Mouse (Mus musculus) MEL (cell line): ENCODE results near the gene Pten.

Experiments
- CTCF ChIP-seq, 3 experiments: IDR thresholded peaks in 2 of 3; conservative IDR thresholded peaks in 1 of 3; 2 replicates each; pipeline ENCODE4 v1.5.1; 2011 to 2012; ENCODE audit warnings: low read length in 3 of 3, low read depth in 2 of 3, mild to moderate bottlenecking in 2 of 3, improper control_type of control experiment in 1 of 3, inconsistent platforms in 1 of 3, mixed read lengths in 1 of 3, moderate library complexity in 1 of 3; ENCODE audit not compliant: control insufficient read depth in 1 of 3, insufficient read depth in 1 of 3, poor library complexity in 1 of 3, severe bottlenecking in 1 of 3
- E2F4 ChIP-seq: IDR thresholded peaks from 2 replicates; pipeline ENCODE4 v1.6.1; 2011; ENCODE audit warnings: low read depth, low read length, improper control_type of control experiment, borderline replicate concordance
- ELF1 ChIP-seq: IDR thresholded peaks from 2 replicates; pipeline ENCODE4 v1.6.1; 2014; ENCODE audit warnings: low read depth, mild to moderate bottlenecking, inconsistent platforms, low read length, improper control_type of control experiment, moderate library complexity
- GATA1 ChIP-seq: IDR thresholded peaks from 2 replicates; pipeline ENCODE4 v1.6.1; 2011; ENCODE audit warnings: low read depth, low read length, improper control_type of control experiment
- MAFK ChIP-seq: IDR thresholded peaks from 2 replicates; pipeline ENCODE4 v1.6.1; 2011; ENCODE audit warnings: low read depth, mild to moderate bottlenecking, low read length, improper control_type of control experiment, borderline replicate concordance
- MAZ ChIP-seq: IDR thresholded peaks from 2 replicates; pipeline ENCODE4 v1.6.1; 2012; ENCODE audit warnings: low read depth, mild to moderate bottlenecking, inconsistent platforms, low read length, improper control_type of control experiment
- POLR2A ChIP-seq, 2 experiments: IDR thresholded peaks; 2 replicates each; pipeline ENCODE4 v1.6.1; 2011 to 2012; ENCODE audit warnings: low read length in 2 of 2, mild to moderate bottlenecking in 2 of 2, control low read depth in 1 of 2, improper control_type of control experiment in 1 of 2, low read depth in 1 of 2, moderate library complexity in 1 of 2; ENCODE audit not compliant: control insufficient read depth in 1 of 2, insufficient read depth in 1 of 2, poor library complexity in 1 of 2
- POLR2AphosphoS2 ChIP-seq: IDR thresholded peaks from 2 replicates; pipeline ENCODE4 v1.6.1; 2011; ENCODE audit warnings: low read length, improper control_type of control experiment
- TAL1 ChIP-seq: IDR thresholded peaks from 2 replicates; pipeline ENCODE4 v1.6.1; 2012; ENCODE audit warnings: mild to moderate bottlenecking, inconsistent platforms, low read length, moderate library complexity, mixed read lengths
- TBP ChIP-seq: IDR thresholded peaks from 2 replicates; pipeline ENCODE4 v1.8.0; 2011; ENCODE audit warnings: low read depth, low read length, improper control_type of control experiment
- UBTF ChIP-seq: IDR thresholded peaks from 2 replicates; pipeline ENCODE4 v1.6.1; 2012; ENCODE audit warnings: low read depth, mild to moderate bottlenecking, inconsistent platforms, low read length, improper control_type of control experiment, moderate library complexity, borderline replicate concordance; ENCODE audit not compliant: insufficient read depth
- USF1 ChIP-seq: IDR thresholded peaks from 2 replicates; pipeline ENCODE4 v1.6.1; 2014; ENCODE audit warnings: low read depth, mild to moderate bottlenecking, inconsistent platforms, low read length, improper control_type of control experiment, moderate library complexity
- ZC3H11A ChIP-seq: IDR thresholded peaks from 2 replicates; pipeline ENCODE4 v1.6.1; 2012; ENCODE audit warnings: low read depth, mild to moderate bottlenecking, inconsistent platforms, low read length, improper control_type of control experiment
- ZKSCAN1 ChIP-seq: IDR thresholded peaks from 2 replicates; pipeline ENCODE4 v1.6.1; 2012; ENCODE audit warnings: low read depth, mild to moderate bottlenecking, inconsistent platforms, low read length, improper control_type of control experiment, moderate library complexity

GRCm38 (mm10) chr19:32753386-32753785 is 3.9 kb upstream of the Pten start:
- TF ChIP-seq CTCF (IDR thresholded peaks at IDR 0.05 in 2 of 3, conservative IDR thresholded peaks at IDR 0.05 in 1 of 3; ENCODE audit: control insufficient read depth in 1 of 3, insufficient read depth in 1 of 3, low read depth in 2 of 3, low read length in 3 of 3, poor library complexity in 1 of 3, severe bottlenecking in 1 of 3) = no peak
- no peak for TF ChIP-seq ZKSCAN1
- TF ChIP-seq UBTF = no peak
- no peak for TF ChIP-seq E2F4
- TF ChIP-seq USF1 = no peak
- no peak for TF ChIP-seq ELF1
- no peak for TF ChIP-seq MAFK
- TF ChIP-seq POLR2A (IDR thresholded peaks at IDR 0.05; ENCODE audit: control insufficient read depth in 1 of 2, insufficient read depth in 1 of 2, low read depth in 1 of 2, low read length in 2 of 2, poor library complexity in 1 of 2) = no peak
- TF ChIP-seq GATA1 = no peak
- TF ChIP-seq ZC3H11A = no peak
- TF ChIP-seq TBP = no peak
- TF ChIP-seq TAL1 = no peak
- TF ChIP-seq POLR2AphosphoS2 = no peak
- TF ChIP-seq MAZ = no peak
